Mouse (Mus musculus) kidney, postnatal 36 days (tissue): ENCODE results near the gene Pla2g1b.
A peak's percentile ranks its signal among the peaks of the same experiment; 100 is the strongest.

Experiments
- DNase-seq, 2 experiments: peaks; one replicate each; pipeline ENCODE4 v3.0.0; 2021 to 2022; ENCODE audit warnings: mixed read lengths in 2 of 2

Pla2g1b gene

GRCm38 (mm10) chr5:115465642-115466420 is at the start of gene Pla2g1b:
Pla2g1b (plus strand) TSS chr5:115466262.
- no peak for DNase-seq

- DNase-seq = no peak
Measured at GRCm38 (mm10) chr5:115428831-115429358, 37.2 kb upstream of the Pla2g1b start.

- DNase-seq = peak in 1 of 2 experiments; percentile 35
Measured at GRCm38 (mm10) chr5:115429359-115430186, 36.5 kb upstream of the Pla2g1b start, which contains the start of gene Msi1. Msi1 (plus strand) TSS chr5:115429599.

GRCm38 (mm10) chr5:115430187-115430960 is 35.7 kb upstream of the Pla2g1b start:
- DNase-seq = peak in 1 of 2 experiments; percentile 27

GRCm38 (mm10) chr5:115431061-115431897 is 34.8 kb upstream of the Pla2g1b start:
- peak in 1 of 2 experiments; percentile 25 for DNase-seq

- DNase-seq = no peak
Measured at GRCm38 (mm10) chr5:115431898-115432259, 34.2 kb upstream of the Pla2g1b start.

- DNase-seq = no peak
Measured at GRCm38 (mm10) chr5:115432395-115432794, 33.7 kb upstream of the Pla2g1b start.

GRCm38 (mm10) chr5:115433191-115433590 is 32.9 kb upstream of the Pla2g1b start:
- no peak for DNase-seq

GRCm38 (mm10) chr5:115434280-115434852 is 31.7 kb upstream of the Pla2g1b start:
- no peak for DNase-seq

GRCm38 (mm10) chr5:115434853-115435754 is 31.0 kb upstream of the Pla2g1b start:
- DNase-seq = no peak

GRCm38 (mm10) chr5:115435755-115436379 is 30.2 kb upstream of the Pla2g1b start:
- DNase-seq = no peak

- DNase-seq = peak; percentile 27 to 46
Measured at GRCm38 (mm10) chr5:115436421-115437124, 29.5 kb upstream of the Pla2g1b start.

- DNase-seq = no peak
Measured at GRCm38 (mm10) chr5:115437242-115437944, 28.7 kb upstream of the Pla2g1b start.

- no peak for DNase-seq
Measured at GRCm38 (mm10) chr5:115437945-115438315, 28.1 kb upstream of the Pla2g1b start.

- DNase-seq = no peak
Measured at GRCm38 (mm10) chr5:115438667-115439066, 27.4 kb upstream of the Pla2g1b start.

- DNase-seq = peak; percentile 65 to 81
Measured at GRCm38 (mm10) chr5:115441205-115441849, 24.7 kb upstream of the Pla2g1b start.

- DNase-seq = peak in 1 of 2 experiments; percentile 59
Measured at GRCm38 (mm10) chr5:115442663-115443062, 23.4 kb upstream of the Pla2g1b start.

- no peak for DNase-seq
Measured at GRCm38 (mm10) chr5:115444130-115444529, 21.9 kb upstream of the Pla2g1b start.
